Mouse (Mus musculus): ENCODE measurements around the gene Nsmce4a.

DNA sequence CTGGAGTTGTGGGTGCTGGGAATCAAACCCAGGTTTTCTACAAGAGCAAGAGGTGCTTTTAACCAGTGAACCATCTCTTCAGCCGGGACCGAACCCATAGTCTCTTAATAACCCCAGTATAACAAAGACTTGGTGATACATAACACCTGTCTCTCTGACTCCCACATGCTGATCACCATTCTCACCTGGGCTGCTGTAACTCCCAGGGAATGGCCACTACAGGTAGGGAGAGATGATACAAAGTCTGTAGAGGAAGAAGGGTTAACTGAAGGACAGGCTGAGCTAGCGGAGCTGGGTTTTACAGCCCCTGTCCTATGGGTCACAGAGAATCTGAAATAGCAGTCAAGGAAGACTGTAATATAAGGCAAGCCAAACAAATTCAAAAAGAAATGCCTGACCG, 29.7 kb downstream of the Nsmce4a start:
- TF ChIP-seq CTCF (conservative IDR thresholded peaks at IDR 0.05; ENCODE audit: low read length) (no peak), NANOG (IDR thresholded peaks at IDR 0.05; ENCODE audit: borderline replicate concordance, low read length) (no peak), POU5F1 (IDR thresholded peaks at IDR 0.05; ENCODE audit: borderline replicate concordance, low read length) (no peak)

Data from E14TG2a.4 (cell line).